Comparison of ENCODE assay signal across 23 mouse cellular contexts in the genomic region with DNA sequence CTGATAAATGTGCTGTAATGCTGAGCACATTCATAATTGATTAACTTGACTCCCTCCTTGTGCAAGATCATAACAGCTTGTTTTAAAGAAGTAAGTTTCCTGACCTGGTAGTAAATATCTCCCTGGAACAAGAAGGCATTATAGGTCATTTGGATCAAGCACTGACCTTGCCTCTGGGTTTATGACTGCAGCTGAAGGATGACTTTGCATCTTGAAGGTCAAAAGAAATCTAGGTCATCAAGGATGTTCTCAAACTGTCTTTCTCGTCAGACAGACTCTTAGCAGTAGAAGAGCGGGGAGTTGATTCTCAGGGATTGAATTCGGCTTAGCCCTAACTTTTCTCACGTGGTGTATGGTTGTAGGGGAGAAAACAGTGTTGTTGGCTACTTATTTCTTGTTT. TPM values are rescaled to one million over a fixed set of nuclear protein-coding genes. Genes with fewer than 3 reads are reported as not detected.
DNase-seq lines count a peak whose midpoint lies in the region; ATAC-seq and TF ChIP-seq lines count a peak whose summit lies in the region.
"Had no signal": no experiment of that assay in that cellular context is flagged by ENCODE, and none has a peak within 500 bp of the region (broad histone marks: within the 10 kb centered on the region; RNA-seq: fewer than 3 reads in every experiment).

No protein-coding gene starts in this region.

- H3K9me3 ChIP-seq in liver, embryonic 12.5 days (replicated peaks) = no peaks in the 10 kb centered on the region
- no peaks in the 10 kb centered on the region for H3K9me3 ChIP-seq in midbrain, embryonic 11.5 days (ENCODE audit: control insufficient read depth, low read length)
- no peaks in the 10 kb centered on the region for H3K9me3 ChIP-seq in midbrain, embryonic 10.5 days (replicated peaks)
- H3K9me3 ChIP-seq: G1E had no signal

- no peaks in the 10 kb centered on the region for H3K27me3 ChIP-seq in kidney, adult 2 months (replicated peaks; ENCODE audit: control insufficient read depth, insufficient read depth, low read length)
- H3K27me3 ChIP-seq in liver, adult 2 months (ENCODE audit: control insufficient read depth, insufficient read depth, low read length) = no peaks in the 10 kb centered on the region
- H3K27me3 ChIP-seq in liver, embryonic 12.5 days (replicated peaks) = no peaks in the 10 kb centered on the region
- H3K27me3 ChIP-seq in midbrain, embryonic 11.5 days (ENCODE audit: control insufficient read depth, insufficient read depth, low read length) = no peaks in the 10 kb centered on the region
- no peaks in the 10 kb centered on the region for H3K27me3 ChIP-seq in midbrain, embryonic 10.5 days (ENCODE audit: low read depth, poor library complexity, severe bottlenecking)
- H3K27me3 ChIP-seq: CH12.LX, Patski had no signal

- no peak for ATAC-seq in liver, embryonic 12.5 days
- no peak for ATAC-seq in midbrain, embryonic 11.5 days (ENCODE audit: low FRiP score)
- ATAC-seq: activated CD4-positive, CD25-positive, alpha-beta regulatory T cell, adult 4 months; CD4-positive, CD25-positive, alpha-beta regulatory T cell, adult 4 months; Patski had no signal

- intact Hi-C loops in heart, postnatal 36 days (cut with DNase I) = no loop called here

- no peak for TF ChIP-seq POLR2A in kidney, adult 2 months (IDR thresholded peaks at IDR 0.05; ENCODE audit: low read depth, low read length)
- no peak for TF ChIP-seq POLR2A in liver, adult 2 months (IDR thresholded peaks at IDR 0.05; ENCODE audit: extremely low read depth, insufficient read depth, low read length)

- no peak overlapping the region for H3K9ac ChIP-seq in liver, adult 2 months (ENCODE audit: low read depth, low read length)
- no peak overlapping the region for H3K9ac ChIP-seq in liver, embryonic 12.5 days
- H3K9ac ChIP-seq in midbrain, embryonic 11.5 days (ENCODE audit: low read length) = no peak overlapping the region

- H3K36me3 ChIP-seq in kidney, adult 2 months (ENCODE audit: control insufficient read depth, insufficient read depth, low read length) = peaks cover 2% of the 10 kb centered on the region
- peaks cover 53% of the 10 kb centered on the region for H3K36me3 ChIP-seq in liver, adult 2 months (ENCODE audit: control insufficient read depth, insufficient read depth, low read length)
- peaks cover 78% of the 10 kb centered on the region for H3K36me3 ChIP-seq in liver, embryonic 12.5 days
- peaks cover 2% of the 10 kb centered on the region; the same call in 1 of the 2 replicates for H3K36me3 ChIP-seq in midbrain, embryonic 11.5 days (ENCODE audit: control insufficient read depth, insufficient read depth, low read length)
- peaks cover 73% of the 10 kb centered on the region for H3K36me3 ChIP-seq in midbrain, embryonic 10.5 days

- no peaks in the 10 kb centered on the region; the same call in 1 of the 2 replicates for H3K79me2 ChIP-seq in liver, adult 2 months (ENCODE audit: control insufficient read depth, insufficient read depth, low read length)

- peaks cover 2% of the 10 kb centered on the region; the same call in 1 of the 2 replicates for H3K4me1 ChIP-seq in kidney, adult 2 months (ENCODE audit: control insufficient read depth, insufficient read depth, low read length)
- peaks cover 3% of the 10 kb centered on the region; the same call in 1 of the 2 replicates for H3K4me1 ChIP-seq in liver, adult 2 months (ENCODE audit: control insufficient read depth, insufficient read depth, low read length)
- H3K4me1 ChIP-seq in liver, embryonic 12.5 days = no peaks in the 10 kb centered on the region
- no peaks in the 10 kb centered on the region for H3K4me1 ChIP-seq in midbrain, embryonic 11.5 days (ENCODE audit: control insufficient read depth, insufficient read depth, low read length)
- no peaks in the 10 kb centered on the region for H3K4me1 ChIP-seq in midbrain, embryonic 10.5 days

- 78% methylated on average over 4 of the region's 4 CpGs for WGBS in kidney, adult 2 months
- 92% methylated on average over 4 of the region's 4 CpGs for WGBS in liver, adult 2 months
- 81% methylated on average over 4 of the region's 4 CpGs for WGBS in liver, embryonic 12.5 days (ENCODE audit: insufficient replicate concordance)
- WGBS in midbrain, embryonic 11.5 days = 88% methylated on average over 4 of the region's 4 CpGs
- WGBS in midbrain, embryonic 10.5 days = 92% methylated on average over 4 of the region's 4 CpGs

- peak; percentile 59 for DNase-seq in heart, adult 11 months
- no peak for DNase-seq in heart, postnatal 36 days
- peak; percentile 12 for DNase-seq in kidney, adult 2 months
- no peak for DNase-seq in kidney, postnatal 36 days
- DNase-seq in liver, adult 2 months (ENCODE audit: extremely low read depth, low read depth, low spot score) = peak; percentile 51
- DNase-seq in midbrain, embryonic 11.5 days (ENCODE audit: low spot score, missing footprints) = peak; percentile 39
- no peak for DNase-seq in midbrain, embryonic 10.5 days (ENCODE audit: low spot score)
- DNase-seq: adrenal gland, adult 2 months; adrenal gland, adult 8-10 months; adrenal gland, postnatal 10 days; adrenal gland, postnatal 14 days; adrenal gland, postnatal 25 days; adrenal gland, postnatal 36 days; B cell, adult 2 months; cerebellum, adult 11 months; cerebellum, adult 11-12 months had no signal

- no peak for TF ChIP-seq CTCF in kidney, adult 2 months (conservative IDR thresholded peaks at IDR 0.05; ENCODE audit: insufficient read depth, insufficient read length, low read depth, low read length)
- no peak for TF ChIP-seq CTCF in liver, adult 2 months (IDR thresholded peaks at IDR 0.05; ENCODE audit: low read depth, low read length)

- H3K4me2 ChIP-seq in liver, embryonic 12.5 days = no peak overlapping the region
- H3K4me2 ChIP-seq in midbrain, embryonic 11.5 days = no peak overlapping the region

- no peak overlapping the region for H3K4me3 ChIP-seq in kidney, adult 2 months (ENCODE audit: insufficient read depth, low read depth, low read length)
- H3K4me3 ChIP-seq in liver, adult 2 months (ENCODE audit: insufficient read depth, low read depth, low read length) = no peak overlapping the region
- H3K4me3 ChIP-seq in liver, embryonic 12.5 days = no peak overlapping the region
- no peak overlapping the region for H3K4me3 ChIP-seq in midbrain, embryonic 11.5 days (ENCODE audit: low read depth, low read length)
- H3K4me3 ChIP-seq in midbrain, embryonic 10.5 days = no peak overlapping the region

- no peak overlapping the region for H3K27ac ChIP-seq in kidney, adult 2 months (ENCODE audit: insufficient read depth, low read depth, low read length)
- H3K27ac ChIP-seq in liver, adult 2 months (replicated peaks; ENCODE audit: insufficient read depth, low read depth, low read length) = no peak overlapping the region
- no peak overlapping the region for H3K27ac ChIP-seq in liver, embryonic 12.5 days
- no peak overlapping the region for H3K27ac ChIP-seq in midbrain, embryonic 11.5 days (ENCODE audit: low read depth, low read length)
- H3K27ac ChIP-seq in midbrain, embryonic 10.5 days (replicated peaks) = no peak overlapping the region

RNA-seq across cellular contexts. Expression of gene Nxph3, which starts 33.7 kb away (rescaled TPM):
- total RNA-seq in heart, postnatal 36 days (2021) = under 1 TPM; 0.64 to 0.68 TPM
- polyA plus RNA-seq in kidney, adult 2 months (2012; rRNA removed) = 4.1 and 4.2 TPM in 2 replicates
- total RNA-seq in liver, adult 2 months (2014; rRNA removed) = not detected in 2 replicates
- 0.05 TPM in 1 of 2 replicates, not detected in the other for polyA plus RNA-seq in liver, adult 2 months (2012; rRNA removed)
- polyA plus RNA-seq in liver, embryonic 12.5 days (2016; fragmentation: Nextera tagmentation; extraction: Ambion mirVana) = 0.14 and 0.24 TPM in 2 replicates
- polyA plus RNA-seq in midbrain, embryonic 11.5 days (2014; fragmentation: Nextera tagmentation; extraction: Ambion mirVana) = 0.20 and 0.37 TPM in 2 replicates
- polyA plus RNA-seq in midbrain, embryonic 10.5 days (2016; fragmentation: Nextera tagmentation; extraction: Ambion mirVana) = 0.68 and 0.78 TPM in 2 replicates
- total RNA-seq: MEL had no signal
- polyA plus RNA-seq: activated CD4-positive, CD25-positive, alpha-beta regulatory T cell, adult 4 months; CD4-positive, CD25-positive, alpha-beta regulatory T cell, adult 4 months; G1E had no signal

Comparison
In these comparisons a context has a peak if more than half of its experiments do, and no peak if none do; other contexts are left out.
1. DNase-seq: peak in heart, adult 11 months (single experiment), kidney, adult 2 months (single experiment), liver, adult 2 months (single experiment) and midbrain, embryonic 11.5 days (single experiment); none in heart, postnatal 36 days (0 of 2), kidney, postnatal 36 days (0 of 2) and midbrain, embryonic 10.5 days (single experiment).